Comparison of ENCODE assay signal across 1 mouse cellular context in genomic region chr10:71292254-71292653, GRCm38 (mm10).
TF ChIP-seq lines count a peak whose summit lies in the region.

No protein-coding gene starts in this region.

TF ChIP-seq in CH12.LX, 34 proteins besides CTCF, POLR2A, EP300 and RAD21 (continued from another document):
- TF ChIP-seq KAT2A (IDR thresholded peaks at IDR 0.05; ENCODE audit: insufficient replicate concordance, low read length) = no peak
- TF ChIP-seq ETS1 (conservative IDR thresholded peaks at IDR 0.05; ENCODE audit: low read depth, low read length) = peak; percentile 74
- no peak for TF ChIP-seq ZNF384 (IDR thresholded peaks at IDR 0.05; ENCODE audit: low read depth, low read length)
- TF ChIP-seq SIN3A (IDR thresholded peaks at IDR 0.05; ENCODE audit: low read length) = peak; percentile 67
- TF ChIP-seq BHLHE40 (IDR thresholded peaks at IDR 0.05; ENCODE audit: low read depth, low read length) = peak; percentile 49
- no peak for TF ChIP-seq USF1 (IDR thresholded peaks at IDR 0.05; ENCODE audit: low read depth, low read length)
- TF ChIP-seq USF2 (conservative IDR thresholded peaks at IDR 0.05; ENCODE audit: low read depth, low read length) = no peak
- TF ChIP-seq TCF12 (IDR thresholded peaks at IDR 0.05; ENCODE audit: low read depth, low read length) = peak; percentile 73
- TF ChIP-seq MEF2A (IDR thresholded peaks at IDR 0.05; ENCODE audit: borderline replicate concordance, low read depth, low read length) = no peak
- TF ChIP-seq MAX (IDR thresholded peaks at IDR 0.05; ENCODE audit: low read length) = no peak
- TF ChIP-seq ZC3H11A (IDR thresholded peaks at IDR 0.05; ENCODE audit: low read depth, low read length) = no peak
